Mouse (Mus musculus): Measurements from ENCODE around the gene Tmem63a. TPM values are rescaled to one million over a fixed set of nuclear protein-coding genes. Genes with fewer than 3 reads are reported as not detected.

The Tmem63a gene
- polyA plus RNA-seq, 1 experiment from 2014 or later, result 6.1 TPM

- Histone ChIP-seq H3K36me3 (ENCODE audit: control insufficient read depth, insufficient read depth, low read length) (no peaks in the 10 kb centered on the region), H3K9me3 (ENCODE audit: control insufficient read depth, low read length) (no peaks in the 10 kb centered on the region), H3K27me3 (ENCODE audit: control insufficient read depth, insufficient read depth, low read length) (no peaks in the 10 kb centered on the region), H3K4me3 (ENCODE audit: low read depth, low read length) (no peak overlapping the region), H3K4me2 (ENCODE audit: low read depth, severe bottlenecking) (no peak overlapping the region), H3K27ac (replicated peaks; ENCODE audit: low read depth, low read length) (no peak overlapping the region), H3K4me1 (ENCODE audit: control insufficient read depth, insufficient read depth, low read length) (no peaks in the 10 kb centered on the region), H3K9ac (ENCODE audit: low read length) (no peak overlapping the region; the same call in 1 of the 2 replicates)
- no peak for DNase-seq (ENCODE audit: low spot score)
- WGBS, result 59% methylated on average over 4 of the region's 4 CpGs
- no peak; the same call in 1 of the 2 replicates for ATAC-seq (ENCODE audit: insufficient number of reproducible peaks, low FRiP score, low TSS enrichment, low read depth)
Observed at GRCm38 (mm10) chr1:181010171-181010932, 68.2 kb downstream of the Tmem63a start.

GRCm38 (mm10) chr1:181011601-181012000 lies 69.5 kb downstream of the Tmem63a start:
- H3K9ac ChIP-seq (ENCODE audit: low read length), result no peak overlapping the region
- no peaks in the 10 kb centered on the region for H3K9me3 ChIP-seq (ENCODE audit: control insufficient read depth, low read length)
- ATAC-seq (ENCODE audit: insufficient number of reproducible peaks, low FRiP score, low TSS enrichment, low read depth), result no peak
- no peak overlapping the region for H3K4me3 ChIP-seq (ENCODE audit: low read depth, low read length)
- H3K4me1 ChIP-seq (ENCODE audit: control insufficient read depth, insufficient read depth, low read length), result no peaks in the 10 kb centered on the region
- 63% methylated on average over 5 of the region's 5 CpGs for WGBS
- DNase-seq (ENCODE audit: low spot score), result no peak
- H3K27me3 ChIP-seq (ENCODE audit: control insufficient read depth, insufficient read depth, low read length), result no peaks in the 10 kb centered on the region
- H3K27ac ChIP-seq (replicated peaks; ENCODE audit: low read depth, low read length), result no peak overlapping the region
- H3K4me2 ChIP-seq (ENCODE audit: low read depth, severe bottlenecking), result no peak overlapping the region
- H3K36me3 ChIP-seq (ENCODE audit: control insufficient read depth, insufficient read depth, low read length), result no peaks in the 10 kb centered on the region

GRCm38 (mm10) chr1:181012416-181012815 lies 70.3 kb downstream of the Tmem63a start:
- H3K27ac ChIP-seq (replicated peaks; ENCODE audit: low read depth, low read length), result no peak overlapping the region
- H3K4me1 ChIP-seq (ENCODE audit: control insufficient read depth, insufficient read depth, low read length), result no peaks in the 10 kb centered on the region
- H3K36me3 ChIP-seq (ENCODE audit: control insufficient read depth, insufficient read depth, low read length), result no peaks in the 10 kb centered on the region
- DNase-seq (ENCODE audit: low spot score), result no peak
- H3K9ac ChIP-seq (ENCODE audit: low read length), result no peak overlapping the region
- H3K4me2 ChIP-seq (ENCODE audit: low read depth, severe bottlenecking), result no peak overlapping the region
- H3K4me3 ChIP-seq (ENCODE audit: low read depth, low read length), result no peak overlapping the region
- no peaks in the 10 kb centered on the region for H3K27me3 ChIP-seq (ENCODE audit: control insufficient read depth, insufficient read depth, low read length)
- WGBS, result 83% methylated on average over 3 of the region's 3 CpGs
- no peak for ATAC-seq (ENCODE audit: insufficient number of reproducible peaks, low FRiP score, low TSS enrichment, low read depth)
- no peaks in the 10 kb centered on the region for H3K9me3 ChIP-seq (ENCODE audit: control insufficient read depth, low read length)

GRCm38 (mm10) chr1:181013446-181013845 lies 71.3 kb downstream of the Tmem63a start:
- Histone ChIP-seq H3K27me3 (ENCODE audit: control insufficient read depth, insufficient read depth, low read length) (no peaks in the 10 kb centered on the region), H3K9ac (ENCODE audit: low read length) (no peak overlapping the region), H3K4me3 (ENCODE audit: low read depth, low read length) (no peak overlapping the region), H3K36me3 (ENCODE audit: control insufficient read depth, insufficient read depth, low read length) (no peaks in the 10 kb centered on the region), H3K9me3 (ENCODE audit: control insufficient read depth, low read length) (no peaks in the 10 kb centered on the region), H3K4me2 (ENCODE audit: low read depth, severe bottlenecking) (no peak overlapping the region), H3K4me1 (ENCODE audit: control insufficient read depth, insufficient read depth, low read length) (no peaks in the 10 kb centered on the region), H3K27ac (replicated peaks; ENCODE audit: low read depth, low read length) (no peak overlapping the region)
- ATAC-seq (ENCODE audit: insufficient number of reproducible peaks, low FRiP score, low TSS enrichment, low read depth), result no peak
- 85% methylated on average over 6 of the region's 6 CpGs for WGBS
- DNase-seq (ENCODE audit: low spot score), result no peak

- H3K27ac ChIP-seq (replicated peaks; ENCODE audit: low read depth, low read length), result no peak overlapping the region
- no peak overlapping the region for H3K9ac ChIP-seq (ENCODE audit: low read length)
- H3K9me3 ChIP-seq (ENCODE audit: control insufficient read depth, low read length), result no peaks in the 10 kb centered on the region
- no peaks in the 10 kb centered on the region for H3K27me3 ChIP-seq (ENCODE audit: control insufficient read depth, insufficient read depth, low read length)
- H3K4me3 ChIP-seq (ENCODE audit: low read depth, low read length), result no peak overlapping the region
- no peak overlapping the region for H3K4me2 ChIP-seq (ENCODE audit: low read depth, severe bottlenecking)
- no peaks in the 10 kb centered on the region for H3K36me3 ChIP-seq (ENCODE audit: control insufficient read depth, insufficient read depth, low read length)
- no peak for DNase-seq (ENCODE audit: low spot score)
- WGBS, result 74% methylated on average over 6 of the region's 6 CpGs
- ATAC-seq (ENCODE audit: insufficient number of reproducible peaks, low FRiP score, low TSS enrichment, low read depth), result no peak
- no peaks in the 10 kb centered on the region for H3K4me1 ChIP-seq (ENCODE audit: control insufficient read depth, insufficient read depth, low read length)
Observed at GRCm38 (mm10) chr1:181014731-181015500, 72.8 kb downstream of the Tmem63a start.

- H3K27me3 ChIP-seq (ENCODE audit: control insufficient read depth, insufficient read depth, low read length), result no peaks in the 10 kb centered on the region
- H3K27ac ChIP-seq (replicated peaks; ENCODE audit: low read depth, low read length), result no peak overlapping the region
- H3K4me3 ChIP-seq (ENCODE audit: low read depth, low read length), result no peak overlapping the region
- H3K4me1 ChIP-seq (ENCODE audit: control insufficient read depth, insufficient read depth, low read length), result no peaks in the 10 kb centered on the region
- DNase-seq (ENCODE audit: low spot score), result no peak
- no peak overlapping the region for H3K4me2 ChIP-seq (ENCODE audit: low read depth, severe bottlenecking)
- H3K9ac ChIP-seq (ENCODE audit: low read length), result no peak overlapping the region
- H3K9me3 ChIP-seq (ENCODE audit: control insufficient read depth, low read length), result no peaks in the 10 kb centered on the region
- no peaks in the 10 kb centered on the region for H3K36me3 ChIP-seq (ENCODE audit: control insufficient read depth, insufficient read depth, low read length)
- no peak for ATAC-seq (ENCODE audit: insufficient number of reproducible peaks, low FRiP score, low TSS enrichment, low read depth)
Observed at GRCm38 (mm10) chr1:181015558-181015957, 73.4 kb downstream of the Tmem63a start.

GRCm38 (mm10) chr1:181016045-181016444 lies 73.9 kb downstream of the Tmem63a start:
- no peak for ATAC-seq (ENCODE audit: insufficient number of reproducible peaks, low FRiP score, low TSS enrichment, low read depth)

GRCm38 (mm10) chr1:181016532-181017131 lies 74.5 kb downstream of the Tmem63a start:
- no peaks in the 10 kb centered on the region for H3K36me3 ChIP-seq (ENCODE audit: control insufficient read depth, insufficient read depth, low read length)
- no peaks in the 10 kb centered on the region for H3K4me1 ChIP-seq (ENCODE audit: control insufficient read depth, insufficient read depth, low read length)
- 9% methylated on average over 21 of the region's 21 CpGs for WGBS
- DNase-seq (ENCODE audit: low spot score) (peak; percentile 56), ATAC-seq (ENCODE audit: insufficient number of reproducible peaks, low FRiP score, low TSS enrichment, low read depth) (0 out of 2 replicates have a peak, but pooled peaks have one; percentile 61)
- no peak overlapping the region for H3K9ac ChIP-seq (ENCODE audit: low read length)
- peak overlapping the region; percentile 38 for H3K4me3 ChIP-seq (ENCODE audit: low read depth, low read length)
- H3K27ac ChIP-seq (replicated peaks; ENCODE audit: low read depth, low read length), result no peak overlapping the region
- no peaks in the 10 kb centered on the region for H3K27me3 ChIP-seq (ENCODE audit: control insufficient read depth, insufficient read depth, low read length)
- peak overlapping the region; percentile 83 for H3K4me2 ChIP-seq (ENCODE audit: low read depth, severe bottlenecking)
- H3K9me3 ChIP-seq (ENCODE audit: control insufficient read depth, low read length), result no peaks in the 10 kb centered on the region

More at GRCm38 (mm10) chr1:181016045-181016444, 73.9 kb downstream of the Tmem63a start:
- Histone ChIP-seq H3K4me1 (ENCODE audit: control insufficient read depth, insufficient read depth, low read length) (no peaks in the 10 kb centered on the region), H3K36me3 (ENCODE audit: control insufficient read depth, insufficient read depth, low read length) (no peaks in the 10 kb centered on the region), H3K4me2 (ENCODE audit: low read depth, severe bottlenecking) (no peak overlapping the region), H3K27me3 (ENCODE audit: control insufficient read depth, insufficient read depth, low read length) (no peaks in the 10 kb centered on the region), H3K27ac (replicated peaks; ENCODE audit: low read depth, low read length) (no peak overlapping the region), H3K4me3 (ENCODE audit: low read depth, low read length) (no peak overlapping the region), H3K9ac (ENCODE audit: low read length) (no peak overlapping the region), H3K9me3 (ENCODE audit: control insufficient read depth, low read length) (no peaks in the 10 kb centered on the region)
- DNase-seq (ENCODE audit: low spot score), result no peak
- 78% methylated on average over 4 of the region's 4 CpGs for WGBS

All from limb, embryonic 11.5 days (tissue).